Mouse (Mus musculus): ENCODE data around the gene Smarca4. TPM values are rescaled to one million over a fixed set of nuclear protein-coding genes. Genes with fewer than 3 reads are reported as not detected.

The Smarca4 gene
- polyA plus RNA-seq, 1 experiment = 49.8 TPM

DNA sequence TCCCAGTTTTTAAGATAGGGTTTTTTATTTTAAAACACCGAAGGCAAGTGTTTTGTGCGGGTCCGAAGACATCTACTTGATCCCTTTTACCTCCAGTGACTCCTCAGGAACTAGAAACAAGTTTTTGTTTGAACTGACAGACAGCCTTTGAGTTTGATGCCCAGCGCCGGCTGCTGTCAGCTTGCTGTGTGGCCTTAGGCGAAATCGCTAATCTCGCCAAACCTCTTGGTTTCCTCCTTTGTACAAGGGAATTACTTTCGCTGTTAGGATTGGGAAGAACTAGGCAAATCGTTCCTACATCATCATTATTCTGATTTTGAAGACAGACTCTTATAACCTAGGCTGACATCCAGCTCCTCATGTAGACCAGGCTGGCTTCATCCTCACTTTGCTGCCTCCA, 1.1 kb downstream of the Smarca4 start:
- Histone ChIP-seq H3K4me1 (ENCODE audit: control insufficient read depth, insufficient read depth, low read length) (peaks cover 13% of the 10 kb centered on the region), H3K27ac (ENCODE audit: insufficient read depth, low read depth, low read length) (peak overlapping the region; percentile 89), H3K4me3 (ENCODE audit: insufficient read depth, low read length) (peak overlapping the region; percentile 94)
- TF ChIP-seq POLR2A (IDR thresholded peaks at IDR 0.05; ENCODE audit: borderline replicate concordance, low read depth, low read length) (no peak), CTCF (IDR thresholded peaks at IDR 0.05; ENCODE audit: low read depth, low read length) (no peak)

GRCm38 (mm10) chr9:21620229-21620628, 4.3 kb downstream of the Smarca4 start:
- Histone ChIP-seq H3K4me3 (ENCODE audit: insufficient read depth, low read length) (no peak overlapping the region), H3K4me1 (ENCODE audit: control insufficient read depth, insufficient read depth, low read length) (peaks cover 15% of the 10 kb centered on the region), H3K27ac (ENCODE audit: insufficient read depth, low read depth, low read length) (no peak overlapping the region)
- TF ChIP-seq POLR2A (IDR thresholded peaks at IDR 0.05; ENCODE audit: borderline replicate concordance, low read depth, low read length) = no peak

DNA sequence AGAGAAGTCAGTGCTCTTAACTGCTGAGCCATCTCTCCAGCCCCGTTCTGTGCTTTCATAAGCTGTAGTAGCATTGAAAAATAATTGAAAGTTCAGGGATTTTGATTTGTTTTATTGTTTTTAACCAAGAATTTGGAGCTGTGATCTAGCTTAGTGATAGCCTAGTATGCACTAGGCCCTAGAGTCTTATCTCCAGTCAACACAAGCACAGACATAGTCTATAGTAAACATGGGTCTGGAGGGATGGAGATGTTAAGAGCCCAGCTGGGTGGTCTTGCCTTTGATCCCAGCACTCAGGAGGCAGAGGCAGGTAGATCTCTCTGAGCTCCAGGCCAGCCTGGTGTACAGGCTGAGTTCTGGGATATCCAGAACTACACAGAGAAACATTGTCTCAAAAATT, 6.7 kb downstream of the Smarca4 start:
- TF ChIP-seq POLR2A (IDR thresholded peaks at IDR 0.05; ENCODE audit: borderline replicate concordance, low read depth, low read length) (no peak), CTCF (IDR thresholded peaks at IDR 0.05; ENCODE audit: low read depth, low read length) (no peak)
- no peak overlapping the region for H3K4me3 ChIP-seq (ENCODE audit: insufficient read depth, low read length)
- H3K4me1 ChIP-seq (ENCODE audit: control insufficient read depth, insufficient read depth, low read length) = peaks cover 15% of the 10 kb centered on the region
- H3K27ac ChIP-seq (ENCODE audit: insufficient read depth, low read depth, low read length) = no peak overlapping the region

- TF ChIP-seq POLR2A (IDR thresholded peaks at IDR 0.05; ENCODE audit: borderline replicate concordance, low read depth, low read length) (no peak), CTCF (IDR thresholded peaks at IDR 0.05; ENCODE audit: low read depth, low read length) (no peak)
- Histone ChIP-seq H3K27ac (ENCODE audit: insufficient read depth, low read depth, low read length) (no peak overlapping the region), H3K4me3 (ENCODE audit: insufficient read depth, low read length) (no peak overlapping the region), H3K4me1 (ENCODE audit: control insufficient read depth, insufficient read depth, low read length) (peaks cover 3% of the 10 kb centered on the region; the same call in 1 of the 2 replicates)
Measured at GRCm38 (mm10) chr9:21625342-21626339, 9.7 kb downstream of the Smarca4 start.

DNA sequence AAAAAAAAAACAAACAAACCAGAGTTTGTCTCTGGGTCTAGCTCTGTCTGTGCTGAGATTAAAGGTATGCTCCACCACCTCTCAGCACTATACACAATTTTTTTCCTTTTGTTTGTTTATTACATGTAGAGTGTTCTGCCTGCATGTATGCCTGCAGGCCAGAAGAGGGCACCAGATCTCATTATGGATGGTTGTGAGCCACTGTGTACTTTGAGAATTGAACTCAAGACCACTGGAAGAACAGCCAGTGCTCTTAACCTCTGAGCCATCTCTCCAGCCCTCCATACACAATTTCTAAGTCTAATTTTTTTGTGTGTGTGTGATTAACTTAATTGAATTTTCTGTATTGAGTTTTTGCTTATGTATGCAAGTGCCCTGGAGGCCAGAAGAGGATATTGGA, 10.6 kb downstream of the Smarca4 start:
- Histone ChIP-seq H3K4me1 (ENCODE audit: control insufficient read depth, insufficient read depth, low read length) (peaks cover 3% of the 10 kb centered on the region; the same call in 1 of the 2 replicates), H3K4me3 (ENCODE audit: insufficient read depth, low read length) (no peak overlapping the region), H3K27ac (ENCODE audit: insufficient read depth, low read depth, low read length) (no peak overlapping the region)
- TF ChIP-seq CTCF (IDR thresholded peaks at IDR 0.05; ENCODE audit: low read depth, low read length) (no peak), POLR2A (IDR thresholded peaks at IDR 0.05; ENCODE audit: borderline replicate concordance, low read depth, low read length) (no peak)

DNA sequence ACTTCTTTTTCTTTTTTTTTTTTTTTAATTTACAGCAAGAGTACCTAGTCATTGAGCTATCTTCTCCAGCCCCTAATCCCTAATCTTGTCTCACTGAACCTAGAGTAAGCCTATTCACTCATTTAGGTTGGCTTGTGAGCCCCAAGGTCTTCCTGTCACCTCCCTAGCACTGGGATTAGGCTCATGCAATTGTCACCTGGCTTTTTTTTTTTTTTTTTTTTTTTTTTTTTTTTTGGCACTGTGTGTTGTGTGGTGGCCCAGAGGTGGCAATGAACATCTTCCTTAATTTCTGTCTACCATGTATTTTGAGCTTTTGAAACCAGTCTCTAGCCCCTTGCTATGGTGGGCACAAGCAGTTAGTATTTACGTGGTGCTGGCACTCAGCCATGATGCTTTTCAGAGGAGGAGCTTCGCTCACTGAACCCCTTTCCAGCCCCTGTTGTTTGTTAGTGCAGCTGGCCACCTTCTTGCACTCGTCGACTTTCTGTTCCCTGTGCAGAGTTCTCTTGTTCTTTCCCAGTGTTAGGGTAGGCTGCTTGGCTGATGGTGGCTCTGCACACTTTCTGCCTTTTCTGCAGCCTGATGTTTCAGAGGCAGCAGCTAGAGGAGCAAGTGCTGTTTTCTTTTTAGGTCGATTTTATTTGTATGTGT, 11.3 kb downstream of the Smarca4 start:
- H3K27ac ChIP-seq (ENCODE audit: insufficient read depth, low read depth, low read length) = no peak overlapping the region
- TF ChIP-seq CTCF (IDR thresholded peaks at IDR 0.05; ENCODE audit: low read depth, low read length) (no peak), POLR2A (IDR thresholded peaks at IDR 0.05; ENCODE audit: borderline replicate concordance, low read depth, low read length) (no peak)
- H3K4me1 ChIP-seq (ENCODE audit: control insufficient read depth, insufficient read depth, low read length) = peaks cover 3% of the 10 kb centered on the region; the same call in 1 of the 2 replicates
- no peak overlapping the region for H3K4me3 ChIP-seq (ENCODE audit: insufficient read depth, low read length)

DNA sequence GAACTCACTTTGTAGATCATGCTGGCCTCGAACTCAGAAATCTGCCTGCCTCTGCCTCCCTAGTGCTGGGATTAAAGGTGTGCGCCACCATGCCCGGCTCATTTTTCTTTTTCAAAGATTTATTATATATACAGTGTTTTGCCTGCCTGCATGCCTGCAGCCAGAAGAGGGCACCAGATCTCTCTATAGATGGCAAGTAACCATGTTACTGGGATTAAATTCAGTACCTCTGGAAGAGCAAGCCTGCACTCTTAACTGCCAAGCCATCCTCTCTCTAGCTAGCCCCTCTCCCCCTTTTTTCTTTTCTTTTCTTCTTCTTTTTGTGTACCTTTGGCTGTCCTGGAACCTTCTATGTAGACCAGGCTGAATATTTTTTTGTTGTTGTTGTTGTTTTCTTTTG, 14.7 kb downstream of the Smarca4 start:
- no peak for TF ChIP-seq CTCF (IDR thresholded peaks at IDR 0.05; ENCODE audit: low read depth, low read length)
- no peak for TF ChIP-seq POLR2A (IDR thresholded peaks at IDR 0.05; ENCODE audit: borderline replicate concordance, low read depth, low read length)
- H3K4me1 ChIP-seq (ENCODE audit: control insufficient read depth, insufficient read depth, low read length) = no peaks in the 10 kb centered on the region; the same call in 1 of the 2 replicates
- H3K27ac ChIP-seq (ENCODE audit: insufficient read depth, low read depth, low read length) = no peak overlapping the region
- H3K4me3 ChIP-seq (ENCODE audit: insufficient read depth, low read length) = no peak overlapping the region

GRCm38 (mm10) chr9:21633106-21633505, 17.1 kb downstream of the Smarca4 start:
- Histone ChIP-seq H3K27ac (ENCODE audit: insufficient read depth, low read depth, low read length) (no peak overlapping the region), H3K4me1 (ENCODE audit: control insufficient read depth, insufficient read depth, low read length) (no peaks in the 10 kb centered on the region), H3K4me3 (ENCODE audit: insufficient read depth, low read length) (no peak overlapping the region)
- no peak for TF ChIP-seq POLR2A (IDR thresholded peaks at IDR 0.05; ENCODE audit: borderline replicate concordance, low read depth, low read length)
- no peak for TF ChIP-seq CTCF (IDR thresholded peaks at IDR 0.05; ENCODE audit: low read depth, low read length)

GRCm38 (mm10) chr9:21635639-21636038, 19.7 kb downstream of the Smarca4 start:
- no peak overlapping the region for H3K4me3 ChIP-seq (ENCODE audit: insufficient read depth, low read length)

GRCm38 (mm10) chr9:21639031-21639430, 23.1 kb downstream of the Smarca4 start:
- no peaks in the 10 kb centered on the region for H3K4me1 ChIP-seq (ENCODE audit: control insufficient read depth, insufficient read depth, low read length)
- TF ChIP-seq CTCF (IDR thresholded peaks at IDR 0.05; ENCODE audit: low read depth, low read length) = no peak
- no peak for TF ChIP-seq POLR2A (IDR thresholded peaks at IDR 0.05; ENCODE audit: borderline replicate concordance, low read depth, low read length)

More at GRCm38 (mm10) chr9:21635639-21636038, 19.7 kb downstream of the Smarca4 start:
- no peak overlapping the region for H3K27ac ChIP-seq (ENCODE audit: insufficient read depth, low read depth, low read length)
- TF ChIP-seq POLR2A (IDR thresholded peaks at IDR 0.05; ENCODE audit: borderline replicate concordance, low read depth, low read length) = no peak
- TF ChIP-seq CTCF (IDR thresholded peaks at IDR 0.05; ENCODE audit: low read depth, low read length) = no peak
- H3K4me1 ChIP-seq (ENCODE audit: control insufficient read depth, insufficient read depth, low read length) = no peaks in the 10 kb centered on the region

More at GRCm38 (mm10) chr9:21639031-21639430, 23.1 kb downstream of the Smarca4 start:
- no peak overlapping the region for H3K4me3 ChIP-seq (ENCODE audit: insufficient read depth, low read length)
- H3K27ac ChIP-seq (ENCODE audit: insufficient read depth, low read depth, low read length) = no peak overlapping the region

Measured in bone marrow macrophage, adult 2 months (primary cell).